Mouse (Mus musculus) forebrain, postnatal 0 days (tissue): ENCODE measurements around the gene Copb1. TPM values are rescaled to one million over a fixed set of nuclear protein-coding genes. Genes with fewer than 3 reads are reported as not detected.

Experiments
- ATAC-seq: fragments of 200-750 bp; cut with Nextera tagmentation; 2 replicates; pipeline ENCODE4 v1.8.0; 2017; ENCODE audit warnings: mild to moderate bottlenecking, moderate library complexity
- DNase-seq: peaks from one replicate; pipeline ENCODE4 v3.0.0-alpha.2; 2015
- H3K27ac ChIP-seq: fragments of 300-500 bp; sonication (generic); 2 replicates; pipeline ENCODE4 v1.5.1; 2014; ENCODE audit warnings: low read depth, mild to moderate bottlenecking, antibody characterized with exemption, low read length, moderate library complexity, mixed read lengths
- H3K27me3 ChIP-seq: fragments of 300-500 bp; sonication (generic); 2 replicates; pipeline ENCODE4 v1.6.1; 2014; ENCODE audit warnings: mild to moderate bottlenecking, low read length, mixed read lengths; ENCODE audit not compliant: insufficient read depth
- H3K36me3 ChIP-seq: fragments of 300-500 bp; sonication (generic); 2 replicates; pipeline ENCODE4 v1.6.1; 2014; ENCODE audit warnings: mild to moderate bottlenecking, moderate library complexity; ENCODE audit not compliant: insufficient read depth
- H3K4me1 ChIP-seq: fragments of 300-500 bp; sonication (generic); 2 replicates; pipeline ENCODE4 v1.6.1; 2014; ENCODE audit warnings: antibody characterized with exemption; ENCODE audit not compliant: insufficient read depth
- H3K4me2 ChIP-seq: fragments of 300-500 bp; sonication (generic); 2 replicates; pipeline ENCODE4 v1.6.1; 2014; ENCODE audit warnings: low read depth, mild to moderate bottlenecking, moderate library complexity
- H3K4me3 ChIP-seq: fragments of 300-500 bp; sonication (generic); 2 replicates; pipeline ENCODE4 v1.5.1; 2014; ENCODE audit warnings: low read depth, low read length, mixed read lengths
- H3K9ac ChIP-seq: fragments of 300-500 bp; sonication (generic); 2 replicates; pipeline ENCODE4 v1.6.1; 2014; ENCODE audit warnings: mild to moderate bottlenecking
- H3K9me3 ChIP-seq: fragments of 300-500 bp; sonication (generic); 2 replicates; pipeline ENCODE4 v1.6.1; 2016; ENCODE audit warnings: low read length
- CTCF ChIP-seq: sonication (generic); IDR thresholded peaks from 2 replicates; pipeline ENCODE4 v1.5.1; 2016; ENCODE audit warnings: antibody characterized with exemption, control low read depth, low read depth
- WGBS: fragments of 180-500 bp; shearing (Covaris S2); extraction: QIAGEN DNeasy Blood & Tissue Kit; methylation state at CpG from one replicate; pipeline ENCODE4 v1.1.7; 2014; 5-methylcytosine and 5-hydroxymethylcytosine counted together
- polyA plus RNA-seq: library from polyadenylated mRNA; unstranded; fragments of >200 nt; fragmentation: Nextera tagmentation; extraction: Ambion mirVana; gene quantifications from 2 replicates; pipeline ENCODE4 v1.2.1, GENCODE M21; 2015
- total RNA-seq: library from RNA; depleted of rRNA; stranded (reverse); fragments of >200 nt; gene quantifications from 2 replicates; pipeline ENCODE4 v1.2.3, GENCODE M21; 2014

Copb1 gene
- total and polyA plus RNA-seq, 2 experiments from 2014 or later, result 67.3 to 68.2 TPM

GRCm38 (mm10) chr7:114291461-114292335 is 37.2 kb upstream of the Copb1 start:
- Histone ChIP-seq H3K4me1 (no peaks in the 10 kb centered on the region), H3K9me3 (no peaks in the 10 kb centered on the region), H3K36me3 (no peaks in the 10 kb centered on the region), H3K4me3 (no peak overlapping the region), H3K4me2 (no peak overlapping the region), H3K27me3 (no peaks in the 10 kb centered on the region), H3K27ac (no peak overlapping the region), H3K9ac (no peak overlapping the region)
- no peak for TF ChIP-seq CTCF
- 40% methylated on average over 15 of the region's 15 CpGs for WGBS
- DNase-seq, result no peak
- ATAC-seq, result no peak

GRCm38 (mm10) chr7:114290078-114290506 is 35.6 kb upstream of the Copb1 start:
- Histone ChIP-seq H3K4me2 (no peak overlapping the region), H3K4me3 (no peak overlapping the region), H3K4me1 (no peaks in the 10 kb centered on the region), H3K27ac (no peak overlapping the region), H3K9me3 (no peaks in the 10 kb centered on the region), H3K36me3 (no peaks in the 10 kb centered on the region), H3K9ac (no peak overlapping the region), H3K27me3 (no peaks in the 10 kb centered on the region)
- ATAC-seq, result peak; percentile 63
- peak; percentile 74 for DNase-seq
- WGBS, result 43% methylated on average over 5 of the region's 5 CpGs
- no peak for TF ChIP-seq CTCF

GRCm38 (mm10) chr7:114284296-114284910 is 29.9 kb upstream of the Copb1 start:
- 95% methylated on average over 14 of the region's 14 CpGs for WGBS
- no peaks in the 10 kb centered on the region for H3K9me3 ChIP-seq
- H3K27me3 ChIP-seq, result no peaks in the 10 kb centered on the region
- no peak overlapping the region for H3K27ac ChIP-seq
- H3K9ac ChIP-seq, result no peak overlapping the region
- ATAC-seq (no peak), DNase-seq (no peak)
- H3K4me1 ChIP-seq, result no peaks in the 10 kb centered on the region
- H3K36me3 ChIP-seq, result no peaks in the 10 kb centered on the region
- no peak overlapping the region for H3K4me2 ChIP-seq
- no peak overlapping the region for H3K4me3 ChIP-seq
- TF ChIP-seq CTCF, result no peak

GRCm38 (mm10) chr7:114283006-114283405 is 28.5 kb upstream of the Copb1 start:
- H3K9ac ChIP-seq, result no peak overlapping the region
- H3K27ac ChIP-seq, result no peak overlapping the region
- no peak overlapping the region for H3K4me3 ChIP-seq
- H3K4me2 ChIP-seq, result no peak overlapping the region
- H3K36me3 ChIP-seq, result no peaks in the 10 kb centered on the region
- DNase-seq (no peak), ATAC-seq (no peak)
- no peak for TF ChIP-seq CTCF
- no peaks in the 10 kb centered on the region for H3K27me3 ChIP-seq
- 80% methylated on average over 9 of the region's 9 CpGs for WGBS
- no peaks in the 10 kb centered on the region for H3K9me3 ChIP-seq
- no peaks in the 10 kb centered on the region for H3K4me1 ChIP-seq

- Histone ChIP-seq H3K9me3 (no peaks in the 10 kb centered on the region), H3K27me3 (no peaks in the 10 kb centered on the region), H3K36me3 (no peaks in the 10 kb centered on the region), H3K27ac (no peak overlapping the region), H3K9ac (no peak overlapping the region), H3K4me3 (no peak overlapping the region), H3K4me2 (no peak overlapping the region), H3K4me1 (no peaks in the 10 kb centered on the region)
- WGBS, result 52% methylated on average over 3 of the region's 3 CpGs
- ATAC-seq, result peak; percentile 72
- DNase-seq, result peak; percentile 63
- TF ChIP-seq CTCF, result peak; percentile 75
Observed at GRCm38 (mm10) chr7:114281671-114282070, 27.2 kb upstream of the Copb1 start.

- H3K9ac ChIP-seq, result peak within 1 kb of the TSS; percentile 61
- H3K4me1 ChIP-seq, result peaks cover 3% of the 10 kb centered on the region; the same call in 1 of the 2 replicates
- peak; percentile 69 for TF ChIP-seq CTCF
- peak within 1 kb of the TSS; percentile 68 for H3K4me2 ChIP-seq
- peak within 1 kb of the TSS; percentile 71 for H3K27ac ChIP-seq
- peak; percentile 95 for ATAC-seq
- H3K36me3 ChIP-seq, result peaks cover 19% of the 10 kb centered on the region; the same call in 1 of the 2 replicates
- no peaks in the 10 kb centered on the region for H3K9me3 ChIP-seq
- peak within 1 kb of the TSS; percentile 67 for H3K4me3 ChIP-seq
- no peaks in the 10 kb centered on the region for H3K27me3 ChIP-seq
- DNase-seq, result peak; percentile 99
- WGBS, result under 1% methylated on average over 39 of the region's 39 CpGs
Observed at GRCm38 (mm10) chr7:114276005-114276752, 21.7 kb upstream of the Copb1 start, which contains the start of gene Psma1. Gene Psma1 (minus strand): TSS chr7:114276118.
